Mouse (Mus musculus) thymus, postnatal 36 days (tissue): ENCODE measurements around the gene Oxct2a.
"Not testable (repeated sequence)": the region's sequence is repeated elsewhere in the genome, so short reads cannot be mapped to it uniquely, and the experiment has no call there.

ENCODE experiments used
- DNase-seq, 2 experiments: peaks; one replicate each; pipeline ENCODE4 v3.0.0; 2022; ENCODE audit warnings: mixed read lengths in 2 of 2

Oxct2a gene

DNA sequence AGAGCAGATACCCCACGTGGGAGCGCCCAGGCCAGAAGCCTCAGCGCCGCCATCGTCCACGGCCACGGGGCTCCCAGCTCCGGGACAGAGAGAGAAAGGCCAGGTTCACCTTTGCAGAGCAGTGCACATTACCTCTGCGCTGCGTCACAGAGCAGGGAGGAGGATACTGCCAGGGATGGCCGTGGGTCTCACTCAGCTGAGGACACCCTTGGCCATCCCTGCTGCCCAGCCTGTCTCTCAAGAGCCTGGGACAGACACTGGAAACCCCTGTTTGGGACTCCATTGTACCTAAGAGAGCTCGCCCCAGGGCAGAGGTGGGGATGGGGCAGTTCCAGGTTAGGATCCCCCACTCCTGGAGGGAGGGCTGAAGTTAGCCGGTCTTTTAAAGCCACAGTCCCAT, at the start of gene Oxct2a:
TSS of gene Oxct2a (minus strand) at position 101 of the 400 bp plus-strand sequence.
- DNase-seq, result no peak

DNA sequence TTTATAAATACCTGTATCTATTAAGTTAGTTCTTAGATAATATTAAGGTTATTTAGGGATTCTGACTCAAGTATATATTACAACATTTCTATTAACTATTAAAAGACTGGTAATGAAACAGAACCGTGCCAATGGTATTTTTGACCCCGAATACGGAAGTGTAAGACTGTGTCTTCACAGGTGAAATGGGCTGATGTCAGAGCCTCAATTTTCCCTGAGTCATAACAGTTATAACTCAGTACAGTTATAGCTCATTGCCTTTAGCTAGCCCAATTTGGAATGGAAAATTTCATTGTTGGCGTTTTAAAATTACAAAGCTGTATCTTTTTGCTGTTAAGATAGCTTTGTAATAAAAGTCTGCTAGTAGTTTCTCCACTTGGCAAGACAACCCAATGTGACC, 40.1 kb upstream of the Oxct2a start:
- DNase-seq, result no peak

DNA sequence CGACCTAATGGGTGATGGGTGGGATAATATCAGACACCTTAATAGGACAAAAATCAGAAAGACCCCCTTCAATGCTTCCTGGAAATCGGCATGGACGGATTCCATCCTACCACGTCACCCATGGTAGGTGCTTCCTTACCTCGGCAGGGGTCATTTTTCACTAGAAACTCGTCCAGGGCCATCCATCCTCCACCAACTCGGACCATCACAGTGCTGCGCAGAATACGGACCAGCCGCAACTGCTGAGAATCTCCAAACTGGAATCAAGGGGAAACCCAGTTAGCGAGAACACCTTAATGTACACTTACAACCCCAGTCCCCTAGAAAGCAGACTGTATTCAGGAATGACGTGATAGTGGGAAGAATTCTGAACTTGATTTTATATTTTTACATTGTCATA, 37.3 kb upstream of the Oxct2a start:
- DNase-seq, result no peak

DNA sequence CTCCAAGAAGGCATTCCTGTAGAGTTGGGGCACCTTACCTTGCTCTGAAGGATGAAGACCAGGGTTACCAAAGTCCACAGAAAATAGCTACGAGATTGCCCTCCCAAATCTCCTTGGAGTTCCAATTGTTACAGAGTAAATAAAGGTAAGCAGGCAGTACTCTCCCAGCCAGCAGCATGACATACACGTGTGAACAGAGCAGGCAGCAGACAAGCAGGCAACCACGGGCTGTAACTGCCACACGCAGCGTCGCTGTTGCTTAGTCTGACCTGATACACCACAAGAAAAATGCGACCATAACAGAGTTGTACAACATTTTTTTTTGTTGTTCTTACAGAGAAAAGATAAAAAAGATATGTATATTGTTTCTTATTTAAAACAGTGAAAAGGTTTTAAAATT, 35.2 kb upstream of the Oxct2a start:
- DNase-seq, result no peak

DNA sequence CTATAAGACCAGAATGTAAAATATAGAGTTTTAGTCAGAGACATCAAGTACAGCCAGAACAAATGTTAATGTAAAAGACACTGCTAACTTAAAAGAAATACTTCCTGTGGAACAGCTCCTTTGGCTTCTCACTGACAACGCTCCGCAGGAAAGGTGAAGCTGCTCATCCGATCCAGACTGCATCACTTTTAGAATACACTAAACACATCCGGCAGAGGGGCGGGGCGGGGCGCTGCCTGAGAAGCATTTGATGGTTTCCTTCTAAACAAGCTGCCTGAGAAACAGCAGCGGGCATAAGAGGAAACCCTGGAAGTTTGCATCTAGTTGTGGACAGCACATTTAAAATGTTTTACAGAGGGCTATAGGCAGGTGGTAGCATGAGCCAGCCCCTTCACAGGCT, 32.5 kb upstream of the Oxct2a start:
- no peak for DNase-seq

DNA sequence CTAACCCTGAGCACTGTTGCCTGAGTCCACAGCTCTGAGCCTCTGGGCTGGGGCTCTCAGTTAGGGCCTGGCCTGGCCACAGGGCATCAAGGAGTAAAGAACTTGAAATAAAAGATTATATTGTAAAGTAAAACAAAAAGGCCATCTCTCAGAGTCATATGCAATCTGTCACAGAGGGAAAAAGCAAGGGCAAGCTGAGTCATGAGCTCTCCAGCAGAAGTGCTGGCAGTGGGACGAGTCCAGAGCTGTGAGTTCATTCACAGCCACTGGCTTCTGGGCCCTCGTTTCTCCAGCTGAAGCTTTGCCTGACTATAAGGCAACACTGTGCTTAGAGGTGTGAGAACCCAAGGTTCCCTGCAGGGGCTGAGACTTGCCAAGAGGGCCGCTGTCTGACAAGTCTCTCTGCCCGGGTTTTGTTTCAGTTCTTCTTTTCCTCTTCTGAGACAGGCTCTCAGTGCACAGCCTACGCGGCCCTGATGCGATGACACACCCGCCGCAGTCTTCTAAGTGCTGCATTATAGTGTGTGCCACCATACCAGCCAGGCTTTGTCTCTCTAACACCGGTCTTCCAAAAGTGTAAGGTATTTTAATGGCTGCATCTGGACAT, 29.9 kb upstream of the Oxct2a start:
- DNase-seq, result no peak

DNA sequence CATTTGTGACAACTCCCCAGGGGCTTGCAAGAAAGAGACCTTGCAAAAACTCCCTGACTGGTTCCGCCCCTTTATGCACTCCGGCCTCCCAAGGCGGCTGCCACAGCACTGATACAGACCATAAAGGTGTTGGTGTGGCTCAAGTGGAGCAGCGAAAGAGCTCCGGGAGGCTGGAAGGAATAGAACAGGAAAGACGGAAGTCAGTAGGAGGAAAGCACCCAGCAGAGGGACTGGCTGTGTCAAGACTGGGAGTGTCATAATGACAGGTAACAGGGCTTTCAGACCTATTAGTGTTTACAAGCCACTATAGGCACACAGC, 20.0 kb upstream of the Oxct2a start:
- no peak for DNase-seq

DNA sequence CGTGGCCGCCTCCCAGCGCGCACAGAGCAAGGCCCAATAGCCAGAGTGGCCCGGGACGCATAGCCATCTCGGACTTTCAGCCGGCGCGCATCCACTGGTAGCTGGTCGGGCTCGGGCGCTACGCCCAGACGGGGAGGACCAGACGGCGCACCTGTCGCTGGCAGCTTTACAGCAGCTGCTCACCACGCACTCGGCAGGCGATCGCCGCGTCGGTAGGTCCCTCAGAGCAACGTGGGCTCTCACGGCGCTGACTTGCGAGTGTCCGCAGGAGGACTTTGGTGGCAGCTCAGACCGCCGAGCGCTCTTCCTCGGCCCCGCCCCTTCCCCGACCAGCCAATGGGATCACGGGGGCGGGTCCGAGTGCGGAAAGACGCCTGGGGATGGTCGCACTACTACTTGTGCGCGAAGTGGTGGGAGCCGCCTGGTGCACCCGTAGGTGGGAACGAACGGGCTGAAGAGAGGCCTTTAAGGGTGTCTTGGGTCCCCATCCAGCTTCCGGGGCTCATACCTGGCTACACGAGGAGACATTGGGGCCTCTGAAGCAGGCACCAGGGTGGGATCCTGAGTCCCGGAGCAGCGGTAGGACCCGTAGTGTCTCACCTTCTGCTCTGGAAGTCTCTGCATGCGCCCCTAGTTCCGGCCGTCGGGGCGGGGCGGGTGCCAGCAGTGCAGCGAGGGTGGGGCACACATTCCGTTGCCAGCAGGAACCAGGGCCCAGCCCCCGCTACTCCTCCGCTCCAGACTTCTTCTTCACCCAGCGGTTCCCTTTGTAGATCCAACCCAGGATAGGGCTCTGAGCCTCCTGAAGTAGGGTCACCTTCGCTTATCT, 19.4 kb upstream of the Oxct2a start, which contains the start of gene Bmp8a:
TSS of gene Bmp8a (minus strand) at position 611 of the 829 bp plus-strand sequence.
- peak; percentile 54 to 61 for DNase-seq

DNA sequence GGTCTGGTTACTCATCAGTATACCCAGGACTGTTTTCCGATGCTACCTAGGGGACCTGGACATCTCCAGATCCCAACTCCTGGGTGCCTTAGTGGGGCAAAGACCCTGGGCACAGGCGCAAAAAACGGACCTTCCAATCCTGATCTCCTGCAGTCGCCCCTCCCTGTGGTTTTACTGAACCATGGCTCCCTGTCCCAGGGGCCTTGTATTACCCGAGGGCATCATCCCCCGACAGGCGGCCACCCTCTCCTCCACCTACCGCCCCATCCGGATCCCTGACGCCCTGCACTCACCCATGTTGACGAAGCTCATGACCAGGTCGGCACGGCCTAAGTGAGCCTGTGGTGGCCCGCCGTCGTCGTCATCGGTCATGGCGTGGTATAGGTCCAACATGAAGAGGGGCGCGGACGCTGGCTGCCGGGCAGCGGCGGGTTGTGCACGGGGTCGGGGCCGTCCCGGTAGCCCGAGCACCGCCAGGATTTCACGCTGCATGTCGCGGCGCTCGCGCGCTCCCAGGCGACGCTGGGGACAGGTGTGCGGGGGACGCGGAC, 18.7 kb upstream of the Oxct2a start:
- DNase-seq, result no peak

DNA sequence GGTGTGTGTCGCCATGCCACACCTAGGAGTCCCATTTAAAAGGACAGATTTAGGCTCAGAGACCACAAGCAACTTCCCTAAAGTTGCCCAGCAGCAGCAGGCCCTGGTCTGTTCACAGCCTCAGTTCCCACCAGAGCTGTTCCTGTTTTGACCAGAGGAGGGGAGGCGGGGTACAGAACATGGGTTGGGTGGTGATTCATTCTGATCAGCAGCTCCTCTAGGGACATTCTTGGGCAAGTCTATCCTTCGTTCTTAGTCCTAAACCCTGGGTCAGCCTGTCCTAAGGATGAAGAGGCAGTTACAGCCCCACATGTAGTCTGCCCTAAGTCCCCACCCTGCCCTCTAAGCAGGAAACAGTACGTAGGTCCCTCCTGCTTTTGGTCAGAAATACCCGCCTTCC, 16.8 kb upstream of the Oxct2a start:
- DNase-seq, result no peak

DNA sequence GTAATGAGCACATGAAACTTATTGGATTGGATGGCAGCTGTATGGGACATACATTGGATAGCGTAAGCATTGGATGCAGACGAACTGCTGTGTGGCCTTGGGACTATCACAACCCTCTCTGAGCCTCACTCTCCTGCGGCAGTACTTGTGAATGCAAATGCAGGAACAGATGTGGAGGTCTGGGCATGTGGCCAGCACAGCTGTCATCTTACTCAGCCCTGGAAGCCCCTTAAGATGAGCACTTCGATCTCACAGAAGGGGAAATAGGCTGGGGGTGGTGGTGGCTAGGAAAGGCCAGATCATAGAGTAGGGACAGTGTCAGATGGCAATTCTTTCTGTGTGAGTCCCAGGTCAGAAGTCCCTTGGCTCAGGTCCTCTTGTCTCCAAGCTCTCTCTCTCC, 14.3 kb upstream of the Oxct2a start:
- no peak for DNase-seq

DNA sequence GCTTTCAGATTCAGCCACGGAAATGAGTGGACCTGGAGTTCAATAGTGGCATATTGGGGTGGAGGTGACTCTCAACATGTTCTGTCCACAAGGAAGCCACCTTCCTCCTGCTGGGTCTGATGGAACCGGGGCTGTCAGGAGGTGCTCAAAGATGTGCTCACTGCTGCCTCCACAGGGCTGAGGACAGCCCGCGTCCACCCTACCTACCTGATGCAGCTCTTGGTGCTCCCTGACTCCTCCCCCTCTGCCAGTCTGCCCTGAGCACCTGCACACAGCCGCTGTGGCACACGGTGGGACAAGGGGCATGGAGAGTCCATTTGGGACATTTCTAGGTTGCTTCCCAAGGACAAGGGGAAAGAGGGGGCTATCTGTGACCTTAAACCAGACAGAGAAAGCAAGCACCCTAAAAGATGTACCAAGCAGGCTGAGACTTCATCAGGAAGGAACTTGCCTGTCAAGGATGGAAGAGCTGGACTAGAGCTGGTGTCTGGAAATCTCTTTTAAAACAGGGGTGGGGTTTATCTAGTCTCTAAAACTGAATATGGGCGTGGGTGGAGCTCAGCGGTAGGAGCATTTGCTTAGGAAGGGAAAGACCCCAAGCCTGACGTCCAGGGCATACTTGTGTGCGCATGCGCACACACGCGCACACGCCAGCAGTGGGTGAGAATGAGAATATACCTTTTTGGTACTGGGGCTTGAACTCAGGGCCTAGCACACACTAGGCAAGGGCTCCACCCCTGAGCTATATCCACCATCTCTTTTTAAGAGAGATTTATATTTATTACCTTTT, 12.6 kb upstream of the Oxct2a start:
- no peak for DNase-seq

DNA sequence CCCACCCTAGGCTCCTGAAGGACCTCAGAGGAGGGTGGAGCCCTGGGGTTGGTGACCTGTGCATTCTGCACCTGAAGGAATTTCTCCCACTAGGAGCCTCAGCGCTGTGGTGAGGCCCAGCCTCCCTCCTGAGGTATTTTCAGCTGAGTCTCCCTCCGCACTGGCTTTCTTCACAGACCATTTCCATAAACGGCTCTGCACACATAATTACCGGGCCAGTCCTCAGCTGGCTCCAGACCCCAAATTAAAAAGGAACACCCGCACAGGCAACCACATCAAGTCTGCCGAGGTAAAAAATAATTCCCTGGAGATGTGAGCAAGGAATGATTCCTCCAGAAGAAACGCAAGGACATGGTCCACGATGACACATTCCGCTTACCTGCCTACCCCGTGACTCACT, 11.8 kb upstream of the Oxct2a start:
- DNase-seq, result not testable (repeated sequence)

DNA sequence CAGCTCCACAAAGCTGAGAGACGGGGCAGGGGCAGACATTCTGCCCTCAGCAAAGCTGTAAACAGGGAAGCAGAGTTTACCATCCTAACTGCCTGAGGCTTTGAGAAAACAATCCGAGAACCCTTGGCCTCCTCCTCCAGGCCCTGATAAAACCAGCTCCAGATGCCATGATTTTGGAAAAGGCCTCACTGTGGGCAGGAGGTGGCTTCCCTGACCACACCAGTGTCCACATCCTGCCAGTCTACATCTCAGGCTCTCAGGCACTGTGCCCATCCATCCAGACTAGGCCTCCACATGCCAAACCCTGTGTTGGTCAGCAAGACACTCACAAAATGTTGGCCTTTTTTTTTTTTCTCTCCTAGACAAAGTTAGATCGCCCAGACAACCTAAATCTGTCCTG, 10.7 kb upstream of the Oxct2a start:
- no peak for DNase-seq

DNA sequence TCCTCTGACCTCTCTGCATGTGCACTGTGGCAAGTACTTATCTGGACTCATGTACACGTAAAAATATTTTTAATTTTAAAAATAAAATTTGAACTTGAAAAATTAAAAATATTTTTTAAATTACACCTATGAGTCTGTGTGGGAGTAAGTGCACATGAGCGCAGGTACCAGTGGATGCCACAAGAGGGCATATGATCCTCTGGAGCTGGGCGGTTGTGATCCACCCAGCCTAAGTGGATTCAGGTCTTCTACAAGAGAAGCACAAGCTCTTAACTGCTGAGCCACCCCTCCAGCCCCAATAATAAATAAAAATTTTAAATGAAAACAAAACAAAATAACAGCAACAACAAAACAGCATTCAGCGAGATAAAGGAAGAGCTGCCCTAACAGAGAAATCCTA, 9.7 kb upstream of the Oxct2a start:
- no peak for DNase-seq

DNA sequence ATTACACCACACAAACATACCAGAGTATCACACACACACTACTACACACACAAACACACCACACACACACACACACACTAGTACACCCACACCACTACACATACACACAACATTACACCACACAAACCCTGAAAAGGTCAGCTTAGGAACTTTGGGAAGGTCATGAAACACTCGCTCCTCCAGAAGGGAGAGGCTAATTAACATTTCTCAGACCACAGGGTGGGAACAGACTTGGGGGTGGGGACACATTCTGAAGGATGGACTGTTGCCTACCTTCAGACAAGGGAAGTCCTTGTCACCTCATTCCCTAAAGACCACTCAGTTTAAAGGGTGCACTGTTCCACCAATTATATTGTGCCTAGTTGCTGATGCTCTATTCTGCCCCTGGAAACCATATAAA, 8.5 kb upstream of the Oxct2a start:
- DNase-seq, result not testable (repeated sequence)

DNA sequence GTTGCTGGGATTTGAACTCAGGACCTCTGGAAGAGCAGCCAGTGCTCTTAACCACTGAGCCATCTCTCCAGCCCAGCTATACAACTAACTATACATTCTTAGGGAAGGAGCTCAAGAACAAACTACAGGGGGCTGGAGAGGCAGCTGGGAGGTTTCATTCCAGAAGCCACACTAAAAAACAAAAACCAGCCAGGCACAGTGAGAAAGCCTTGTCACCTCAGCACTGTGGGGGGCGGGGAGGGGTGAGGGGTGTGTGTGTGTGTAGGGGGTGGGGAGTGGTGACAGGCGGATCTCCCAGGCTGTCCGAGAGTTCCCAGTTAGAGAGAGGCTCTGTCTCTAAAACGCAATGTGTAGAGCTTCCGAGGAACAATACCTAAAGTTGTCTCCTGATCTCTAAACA, 7.9 kb upstream of the Oxct2a start:
- no peak for DNase-seq

DNA sequence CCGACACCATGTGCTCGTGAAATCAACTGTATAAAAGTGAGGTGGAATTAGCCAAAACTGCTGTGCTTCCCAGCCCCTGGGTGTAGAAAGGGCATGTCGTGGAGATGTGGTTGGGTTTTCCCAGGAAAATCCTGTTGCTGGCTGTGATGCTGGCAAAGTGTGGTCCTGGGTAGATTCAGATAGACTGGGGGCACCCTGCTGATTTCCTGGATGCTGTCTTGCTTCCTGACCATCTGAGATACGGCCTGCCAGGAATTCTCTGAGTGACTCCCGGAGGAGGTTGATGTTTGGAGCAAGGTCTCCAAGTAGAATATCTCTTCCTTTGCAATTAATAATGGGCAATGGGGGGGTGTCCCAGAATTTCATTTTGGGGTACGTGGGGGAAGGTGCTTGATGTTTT, 5.5 kb upstream of the Oxct2a start:
- DNase-seq, result no peak

DNA sequence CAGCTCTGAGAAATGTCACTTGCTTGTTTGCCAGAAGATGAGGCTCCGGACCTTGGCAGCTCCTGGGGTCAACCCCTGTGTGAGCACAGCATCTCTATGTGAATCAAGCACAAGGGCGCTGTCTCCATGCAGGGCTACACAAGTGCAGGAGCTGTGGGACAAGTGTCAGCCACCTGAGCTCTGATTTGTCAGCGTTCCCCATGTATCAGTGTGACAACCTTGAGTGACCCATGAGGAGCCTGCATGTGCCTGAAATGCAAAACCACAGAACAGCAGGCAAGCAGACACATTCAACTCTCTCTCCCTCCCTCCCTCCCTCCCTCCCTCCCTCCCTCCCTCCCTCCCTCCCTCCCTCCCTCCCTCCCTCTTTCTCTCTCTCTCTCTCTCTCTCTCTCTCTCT, 4.2 kb upstream of the Oxct2a start:
- no peak for DNase-seq

DNA sequence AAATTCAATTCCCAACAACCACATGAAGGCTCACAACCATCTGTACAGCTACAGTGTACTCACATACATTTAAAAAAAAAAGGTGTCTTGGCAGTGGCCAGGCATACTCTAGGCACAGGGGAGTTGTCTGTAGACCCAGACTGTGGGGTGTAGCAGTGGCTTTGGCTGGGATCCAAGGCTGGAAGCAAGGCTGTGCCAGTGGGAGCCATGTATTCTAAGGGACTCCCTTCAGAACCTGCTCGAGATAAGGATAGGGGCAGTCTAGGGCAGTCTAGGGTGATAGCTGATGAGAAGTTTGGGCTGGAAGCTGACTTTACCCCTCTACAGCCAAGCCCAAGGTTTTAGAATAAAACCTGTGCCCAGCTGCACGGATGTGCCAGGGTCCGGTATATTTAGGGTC, 2.7 kb upstream of the Oxct2a start:
- DNase-seq, result no peak

DNA sequence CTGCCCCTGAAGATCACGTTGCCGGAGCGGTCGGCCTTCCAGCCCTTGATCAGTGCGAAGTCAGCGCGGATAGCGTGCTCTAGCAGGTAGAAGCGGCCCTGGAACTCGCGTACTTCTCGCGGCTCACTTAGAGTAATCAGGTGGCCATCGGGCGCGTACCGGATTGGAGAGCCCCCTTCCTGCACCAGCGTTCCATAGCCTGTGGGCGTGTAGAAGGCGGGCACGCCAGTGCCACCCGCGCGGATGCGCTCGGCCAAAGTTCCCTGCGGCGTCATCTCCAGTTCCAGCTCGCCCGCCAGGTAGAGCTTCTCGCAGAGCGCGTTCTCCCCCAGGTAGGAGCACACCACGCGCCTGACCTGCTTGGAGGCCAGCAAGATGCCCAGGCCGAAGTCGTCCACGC, 524 bp downstream of the Oxct2a start:
- not testable (repeated sequence) for DNase-seq

DNA sequence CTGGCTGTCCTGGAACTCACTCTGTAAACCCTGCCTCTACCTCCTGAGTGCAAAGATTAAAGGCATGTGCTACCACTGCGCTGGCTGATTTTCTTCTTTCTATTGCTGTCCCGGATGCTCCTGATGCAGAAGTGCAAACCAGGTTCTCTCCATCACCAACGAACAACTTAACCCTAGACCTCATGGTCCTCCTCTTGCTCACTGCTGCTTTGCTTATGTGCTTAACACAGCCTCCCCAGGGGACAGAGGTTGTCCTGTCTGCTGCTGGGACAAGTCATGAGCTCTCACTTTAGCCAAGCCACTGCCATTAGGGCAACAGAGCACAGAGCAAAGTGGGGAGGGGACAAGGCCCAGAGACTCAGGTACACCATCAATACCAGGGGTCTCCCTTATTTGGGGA, 8.9 kb downstream of the Oxct2a start:
- no peak for DNase-seq

DNA sequence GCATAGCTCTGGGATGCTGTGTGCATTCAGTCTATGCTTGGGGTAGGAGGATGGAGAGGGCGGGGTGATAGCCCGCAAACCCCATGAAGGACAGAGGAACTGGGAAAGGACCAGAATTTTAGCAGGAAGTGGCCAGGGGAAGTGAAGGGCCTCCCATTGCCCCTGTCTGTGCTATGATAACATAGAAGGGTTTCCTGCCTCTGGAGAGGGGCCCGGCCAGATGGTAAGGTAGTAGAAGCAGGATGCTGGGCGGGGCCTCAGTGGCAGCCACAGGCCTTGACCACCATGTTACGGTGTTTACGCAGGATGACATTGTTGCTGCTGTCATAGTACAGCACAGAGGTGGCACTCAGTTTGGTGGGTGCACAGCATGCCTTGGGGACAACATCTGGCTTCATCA, 10.4 kb downstream of the Oxct2a start:
- no peak for DNase-seq

DNA sequence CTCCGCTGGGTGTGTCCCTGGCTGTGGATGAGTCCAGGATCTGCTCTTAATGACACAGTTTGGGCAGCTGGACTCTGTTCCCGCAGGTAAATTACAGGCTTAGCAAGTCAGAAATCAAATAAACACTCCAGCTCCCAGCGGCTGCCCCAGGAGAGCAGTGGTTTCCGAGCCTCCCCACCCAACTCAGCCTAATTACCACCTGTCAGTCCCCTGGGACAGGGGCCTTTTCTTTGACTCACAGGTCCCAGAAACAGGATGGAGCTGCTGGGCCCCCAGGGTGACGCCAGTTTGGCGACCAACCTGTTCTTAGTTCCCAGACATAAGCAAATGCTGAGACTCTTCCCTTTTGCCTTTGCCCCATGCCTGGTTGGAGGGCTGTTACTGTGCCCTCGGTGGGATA, 11.6 kb downstream of the Oxct2a start:
- DNase-seq, result no peak
